Mouse (Mus musculus) retina, embryonic 14.5 days (tissue): Measurements from ENCODE around the gene Zc3h12d.

Source experiments
- DNase-seq: peaks from one replicate; pipeline ENCODE4 v3.0.0-alpha.2; 2015; ENCODE audit warnings: low spot score

Gene Zc3h12d

DNA sequence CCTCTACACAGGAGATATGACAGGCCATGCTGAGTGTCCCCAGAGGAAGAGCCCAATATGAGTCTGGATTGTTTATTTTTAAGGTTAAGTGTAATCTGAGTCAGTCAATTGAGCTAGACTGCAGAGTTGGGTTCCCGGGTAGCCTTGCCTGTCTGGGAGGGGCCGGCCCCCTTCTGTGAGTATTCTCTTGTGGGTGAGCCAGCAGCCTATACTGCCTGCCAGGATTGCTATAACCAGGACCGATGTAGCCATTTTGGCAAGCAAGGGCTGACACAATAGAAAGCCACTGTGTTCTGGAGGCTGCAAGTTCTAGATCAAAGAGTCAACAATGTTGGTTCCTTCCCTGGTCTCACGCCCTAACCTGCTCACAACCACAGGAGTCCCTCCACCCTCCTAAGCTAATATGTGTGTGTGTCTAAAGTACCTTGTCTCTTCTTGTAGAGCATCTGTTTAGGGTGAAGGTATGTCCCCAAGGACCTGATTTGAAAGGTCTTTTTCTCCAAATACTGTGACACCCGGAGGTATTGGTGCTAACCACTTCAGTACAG lies 6.7 kb downstream of the Zc3h12d start:
- no peak for DNase-seq

DNA sequence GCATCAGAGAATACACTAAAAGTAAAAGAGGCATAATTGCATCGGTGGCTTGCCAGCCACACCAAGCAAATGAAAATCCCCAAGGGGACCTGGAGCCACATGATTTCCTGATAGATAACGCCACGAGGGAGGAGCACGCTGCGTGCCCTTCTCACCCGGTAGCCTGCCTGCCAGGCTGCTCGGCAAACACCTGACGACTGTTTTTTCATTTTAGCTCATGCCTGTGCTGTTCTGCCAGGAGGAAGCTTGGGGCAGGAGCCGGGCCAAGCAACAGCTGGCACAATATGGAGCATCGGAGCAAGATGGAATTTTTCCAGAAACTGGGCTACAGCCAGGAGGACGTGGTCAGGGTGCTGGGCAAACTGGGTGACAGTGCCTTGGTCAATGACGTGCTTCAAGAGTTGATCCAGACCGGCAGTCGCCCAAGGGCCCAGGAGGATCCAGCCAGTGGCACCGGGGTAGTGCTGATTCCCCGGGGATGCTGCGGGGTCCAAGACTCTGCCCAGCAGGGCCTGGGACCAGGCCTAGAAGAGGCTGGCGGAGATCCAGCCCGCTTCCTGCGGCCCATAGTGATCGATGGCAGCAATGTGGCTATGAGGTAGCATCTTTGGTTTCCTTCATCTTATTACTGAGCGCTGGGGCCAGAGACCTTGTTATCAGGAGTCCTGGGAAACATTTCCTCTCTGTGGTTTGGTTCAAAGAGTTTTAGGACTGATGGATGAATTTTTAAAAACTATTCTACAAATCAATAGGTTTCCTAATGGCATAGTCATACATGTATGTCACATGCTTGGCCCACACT lies 7.5 kb downstream of the Zc3h12d start:
- DNase-seq: no peak

DNA sequence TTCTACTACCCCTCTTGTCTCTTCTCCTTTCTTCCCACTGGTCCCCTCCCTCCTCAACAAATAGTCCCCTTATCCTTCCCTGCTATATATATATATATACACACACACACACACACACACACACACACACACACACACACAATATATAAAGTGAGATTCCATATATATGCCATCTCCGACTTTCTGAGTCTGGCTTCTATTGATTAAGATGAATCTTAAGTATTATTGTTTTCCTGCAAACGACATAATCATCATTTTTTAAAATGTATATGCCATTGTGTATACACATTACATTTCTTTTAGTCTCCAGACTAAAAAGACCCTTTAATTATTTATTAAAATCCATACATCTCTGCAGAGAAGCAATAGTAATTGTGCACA lies 8.1 kb downstream of the Zc3h12d start:
- DNase-seq: no peak

DNA sequence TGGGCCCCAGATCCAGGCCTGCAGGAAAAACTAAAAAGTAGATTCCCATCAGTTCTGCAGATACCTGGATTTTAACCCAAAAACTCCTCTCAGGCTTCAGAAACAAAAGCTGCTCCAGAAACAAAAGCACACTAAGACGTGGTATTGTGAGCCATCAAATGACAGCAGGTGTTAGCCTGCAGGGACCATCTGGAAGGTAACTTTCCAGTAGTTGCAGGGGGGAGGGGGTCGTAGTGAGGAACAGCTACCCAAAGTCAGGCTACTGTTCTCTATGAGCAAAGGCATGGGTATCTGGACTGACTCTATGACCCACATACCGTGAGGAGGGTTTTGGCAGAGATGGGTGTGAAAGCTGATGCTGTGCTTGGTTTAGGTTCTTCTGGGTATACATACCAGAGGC lies 8.5 kb downstream of the Zc3h12d start:
- DNase-seq: no peak

DNA sequence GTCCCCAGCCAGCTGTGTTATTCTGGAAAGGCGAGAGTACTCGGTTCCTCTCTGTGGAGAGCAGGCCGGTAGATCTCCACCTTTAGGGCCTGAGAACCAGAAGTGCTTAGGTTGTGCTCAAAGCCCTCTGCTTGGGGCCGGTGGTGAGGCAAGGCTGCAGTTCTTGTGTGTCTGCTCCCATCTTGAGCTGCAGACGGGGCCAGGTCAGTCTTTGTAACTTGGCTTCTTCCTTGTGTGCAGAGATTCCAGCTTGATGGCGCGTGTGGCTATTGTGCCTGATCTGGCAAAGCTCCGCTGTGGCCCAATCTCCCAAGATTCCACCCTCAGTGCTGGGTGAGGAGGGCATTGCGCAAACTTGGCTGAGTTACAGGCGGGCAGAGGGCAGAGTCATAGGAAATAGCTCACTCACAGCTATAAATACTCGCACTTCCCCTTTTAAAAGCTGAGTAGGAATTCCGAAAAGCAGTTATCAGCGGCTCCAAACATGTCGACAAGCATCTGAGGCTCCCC lies 9.4 kb downstream of the Zc3h12d start:
- DNase-seq: no peak

DNA sequence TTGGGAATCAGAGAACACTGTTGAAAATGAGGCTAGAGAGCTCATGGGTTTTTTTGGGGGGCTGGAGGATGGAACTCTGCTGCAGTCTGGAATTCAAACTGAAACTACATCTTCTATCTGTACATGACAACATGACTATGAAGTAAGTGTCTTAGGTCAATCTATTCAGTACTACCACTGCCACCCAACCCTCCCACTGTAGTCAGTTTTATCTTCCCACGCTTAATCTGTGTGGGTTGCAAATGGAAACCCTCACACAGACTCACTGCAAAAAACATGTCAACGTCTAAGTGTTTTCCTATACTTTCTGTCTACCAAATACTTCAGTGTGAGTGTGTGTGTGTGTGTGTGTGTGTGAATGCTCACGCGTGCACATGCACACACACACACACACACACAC lies 10.9 kb downstream of the Zc3h12d start:
- DNase-seq: no peak

DNA sequence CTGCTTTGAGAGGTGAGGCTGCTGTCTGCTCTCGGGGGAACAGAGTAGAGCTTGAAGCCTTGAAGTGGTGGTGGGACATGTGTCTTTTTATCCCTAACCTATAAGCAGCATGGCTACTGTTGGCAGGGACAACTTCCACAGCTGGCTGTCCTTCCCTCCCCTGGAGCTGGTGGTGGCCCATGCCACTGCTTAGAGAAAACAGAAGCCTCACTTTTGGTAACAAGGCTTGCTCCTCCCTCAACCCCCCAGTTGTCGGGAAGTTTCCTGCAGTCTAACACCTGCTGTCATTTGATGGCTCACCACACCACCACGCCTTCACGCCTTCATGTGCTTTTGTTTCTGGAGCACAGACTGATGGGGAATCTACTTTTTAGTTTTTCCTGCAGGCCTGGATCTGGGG lies 11.9 kb downstream of the Zc3h12d start:
- DNase-seq: no peak

DNA sequence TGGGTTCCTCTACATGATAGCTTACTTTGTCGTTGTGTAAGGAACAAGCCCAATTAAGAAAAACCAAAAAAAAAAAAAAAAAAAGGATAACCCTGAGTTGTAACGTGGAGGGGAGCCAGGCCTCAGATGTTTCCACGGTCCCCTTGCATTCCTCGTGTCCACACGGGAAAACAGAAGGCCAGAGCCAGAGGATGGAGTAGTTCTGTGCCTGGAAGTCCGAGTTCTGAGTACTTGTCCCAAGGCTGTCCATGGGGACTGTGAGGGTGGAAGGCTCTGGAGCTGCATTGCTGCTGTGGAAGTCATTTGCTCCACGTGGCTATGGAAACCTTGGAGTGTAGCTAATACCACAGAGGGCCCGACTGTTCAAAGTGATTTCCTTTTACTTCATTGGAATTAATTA lies 12.9 kb downstream of the Zc3h12d start:
- DNase-seq: no peak

DNA sequence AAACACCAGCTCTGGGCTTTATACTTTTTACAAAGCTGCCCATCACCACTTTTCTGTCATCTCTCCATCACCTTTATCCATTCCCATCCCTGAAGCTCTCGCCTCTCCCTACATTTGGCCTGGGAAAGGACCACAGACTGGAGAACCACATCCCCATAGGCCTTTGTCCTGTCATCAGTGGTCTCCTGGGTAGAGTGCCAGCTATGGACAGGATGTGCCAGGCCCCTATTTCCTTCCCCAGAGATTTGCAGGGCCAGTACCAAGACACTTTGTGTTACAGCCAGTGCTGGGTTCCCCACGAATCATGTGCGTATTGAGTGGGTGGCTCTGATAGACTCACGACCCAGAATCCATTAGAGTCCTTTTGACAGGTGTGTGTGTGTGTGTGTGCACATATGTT lies 13.7 kb downstream of the Zc3h12d start:
- no peak for DNase-seq

DNA sequence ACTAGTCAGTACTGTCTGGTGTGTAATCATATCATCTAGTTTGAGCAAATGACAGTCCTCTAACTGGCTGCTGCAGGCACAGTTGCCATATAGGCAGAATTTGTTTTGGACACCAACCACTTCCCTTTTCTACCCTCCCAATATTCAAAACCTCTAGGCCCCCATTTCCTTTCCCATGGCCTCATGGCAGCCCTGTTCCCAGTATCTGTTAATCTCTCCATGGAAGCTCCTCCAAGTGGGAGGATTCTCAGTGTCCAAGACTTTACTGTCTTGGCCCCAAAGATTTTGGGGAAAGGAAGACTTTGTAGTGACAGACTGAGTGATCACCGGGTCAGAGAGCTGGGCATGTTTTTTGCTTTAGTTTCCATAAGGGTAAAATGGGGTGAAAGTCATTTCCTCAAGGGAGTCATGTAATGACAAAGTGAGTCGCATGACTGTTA lies 14.9 kb downstream of the Zc3h12d start:
- no peak for DNase-seq

DNA sequence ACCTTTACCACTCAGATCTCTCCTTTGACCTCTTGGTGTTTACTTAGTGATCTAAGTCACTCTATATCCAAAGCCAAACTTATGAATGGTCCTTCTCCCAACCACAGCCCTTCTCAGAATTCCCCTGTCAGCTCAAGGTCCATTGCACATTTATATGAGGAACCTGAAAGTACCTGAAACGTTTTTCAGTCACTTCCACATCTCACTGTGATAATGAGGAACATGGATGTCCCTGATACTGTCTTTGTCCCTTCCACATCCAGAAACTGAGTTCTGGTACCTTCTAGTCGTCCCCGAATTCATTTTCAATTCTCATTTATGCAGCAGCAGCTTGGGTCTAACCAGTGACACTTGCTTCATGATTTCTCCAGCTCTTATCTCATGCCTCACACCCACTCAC lies 19.6 kb downstream of the Zc3h12d start:
- no peak for DNase-seq

DNA sequence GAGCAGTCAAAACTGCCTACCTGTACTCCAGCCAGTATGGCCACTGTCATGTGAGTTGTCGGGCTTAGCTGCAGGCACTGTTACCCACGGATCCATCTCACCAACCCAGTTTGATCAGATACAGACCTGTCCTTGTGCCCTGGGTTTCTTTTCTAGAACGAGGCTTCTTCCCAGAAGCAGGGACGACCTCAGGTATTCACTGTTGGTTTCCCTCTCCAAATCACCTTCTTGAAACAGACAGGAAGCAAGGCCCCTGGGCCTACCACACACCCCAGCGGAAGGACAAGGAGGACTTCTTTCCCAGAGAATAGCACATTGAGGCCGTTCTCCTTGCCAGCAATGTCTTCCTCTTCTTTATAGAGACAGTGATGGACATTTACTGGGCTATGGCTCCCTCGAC lies 28.2 kb downstream of the Zc3h12d start:
- DNase-seq: no peak

DNA sequence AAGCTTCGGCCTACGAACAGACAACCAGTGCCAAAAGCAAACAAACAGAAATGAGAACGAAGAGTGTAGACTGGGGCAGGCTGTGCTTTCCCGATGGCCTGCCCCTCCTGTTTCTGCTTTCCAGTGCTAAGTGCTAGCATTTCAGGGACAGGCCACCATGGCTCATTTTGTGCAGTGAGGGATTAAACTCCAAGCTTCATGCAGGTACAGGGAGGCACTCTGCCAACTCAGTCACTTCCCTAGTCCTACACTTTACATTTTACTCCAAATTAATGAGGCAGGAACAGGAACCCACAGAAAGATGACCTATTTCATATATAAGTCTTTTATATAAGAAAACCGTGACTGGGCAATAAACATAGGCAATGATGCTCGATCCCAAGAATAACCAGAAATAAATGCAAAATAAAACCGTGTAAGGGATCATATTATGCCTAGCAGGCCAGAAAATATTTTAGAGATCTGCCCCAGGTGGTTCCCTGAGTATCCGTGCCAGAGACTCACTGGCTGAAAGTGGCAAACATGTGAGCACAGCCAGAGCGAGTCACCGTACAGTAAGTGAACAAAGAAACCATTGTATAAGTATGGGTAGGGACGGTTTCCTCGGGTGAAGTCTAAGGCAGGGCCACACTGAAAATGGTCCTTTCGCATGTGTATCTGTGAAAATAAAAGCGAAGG lies 29.1 kb downstream of the Zc3h12d start:
- DNase-seq: no peak

DNA sequence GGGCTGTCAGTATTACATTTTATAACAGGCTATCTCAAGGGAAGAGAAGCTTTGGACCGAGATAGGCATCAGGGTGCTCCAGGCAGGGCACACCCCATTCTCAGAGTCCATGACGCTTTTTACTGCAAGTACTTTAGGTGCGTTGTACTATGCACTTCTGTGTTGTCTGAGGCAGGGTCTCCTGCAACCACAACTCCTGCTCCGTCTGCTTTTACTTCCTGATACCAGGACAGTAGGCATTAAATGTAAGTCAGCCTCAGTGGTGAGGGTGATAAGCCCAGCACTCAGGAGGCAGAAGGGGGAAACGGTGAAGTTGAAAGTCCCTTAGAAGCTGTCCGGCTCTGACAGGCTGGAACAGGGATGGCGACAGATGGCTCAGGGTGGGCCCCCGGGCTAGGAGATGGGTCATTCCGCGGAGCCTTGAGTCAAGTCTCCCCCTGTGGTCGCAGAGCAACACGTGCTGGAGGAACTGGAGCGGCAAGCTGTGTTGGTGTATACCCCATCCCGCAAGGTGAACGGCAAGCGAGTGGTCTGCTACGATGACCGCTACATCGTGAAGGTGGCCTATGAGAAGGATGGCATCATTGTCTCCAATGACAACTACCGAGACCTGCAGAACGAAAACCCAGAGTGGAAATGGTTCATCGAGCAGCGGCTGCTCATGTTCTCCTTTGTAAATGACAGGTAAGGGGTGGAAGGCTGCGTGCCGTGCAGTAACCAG lies 29.8 kb downstream of the Zc3h12d start:
- no peak for DNase-seq

DNA sequence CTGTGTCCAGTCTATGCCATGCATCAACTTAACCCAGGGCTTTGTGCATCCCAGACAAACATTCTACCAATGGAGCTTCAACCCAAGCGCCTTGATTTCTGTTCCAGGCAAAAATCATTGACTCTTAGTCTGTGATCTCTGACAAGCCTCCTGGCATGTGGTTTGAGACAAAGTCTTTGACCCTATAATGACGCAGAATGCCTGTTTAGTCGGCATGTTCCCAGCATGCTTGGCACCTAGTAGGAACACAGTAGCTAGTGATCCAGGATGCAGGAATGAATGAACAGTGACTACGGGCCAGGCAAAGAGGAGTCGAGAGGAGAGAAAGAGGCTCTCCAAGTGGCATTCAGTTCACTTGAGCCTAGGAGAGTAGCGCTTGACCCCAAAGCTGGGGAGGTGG lies 31.1 kb downstream of the Zc3h12d start:
- no peak for DNase-seq

DNA sequence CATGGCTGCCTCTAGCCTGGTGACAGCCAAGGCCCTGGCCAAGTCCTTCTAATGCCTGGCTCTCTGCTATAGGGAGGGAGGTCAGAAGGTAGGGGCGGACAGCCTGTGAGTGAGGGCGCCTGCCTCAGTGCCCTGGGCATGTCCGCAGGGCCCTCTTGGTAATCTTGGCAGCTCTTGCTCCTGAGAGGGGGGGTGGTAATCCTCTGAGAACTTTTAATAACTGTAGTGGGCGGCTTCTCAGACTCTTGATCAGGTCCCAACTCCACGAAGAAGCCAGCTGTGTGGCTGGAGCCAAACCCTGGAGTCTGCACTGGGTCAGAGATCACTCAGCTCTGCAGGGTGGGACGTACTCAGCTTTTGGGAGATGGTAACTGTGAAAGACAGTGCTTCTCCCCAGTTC lies 31.9 kb downstream of the Zc3h12d start:
- DNase-seq: no peak

DNA sequence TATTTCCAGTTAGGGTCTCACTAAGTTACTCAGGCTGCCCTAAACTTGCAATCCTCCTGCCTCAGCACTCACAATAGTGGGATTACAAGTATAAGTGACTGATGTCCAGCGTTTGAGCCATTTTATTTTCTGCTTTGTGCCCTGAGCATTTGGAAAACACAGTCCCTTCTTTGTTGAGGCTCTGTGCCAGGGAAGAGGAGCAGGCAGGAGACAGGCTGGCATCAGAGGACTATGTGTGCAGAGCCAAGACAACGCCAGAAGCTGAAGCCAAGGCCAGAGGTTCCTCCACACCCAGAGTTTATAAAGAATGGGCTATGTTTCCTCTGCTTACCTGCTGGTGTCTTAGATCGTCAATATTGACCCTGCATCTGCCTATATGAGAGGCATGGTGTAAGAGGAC lies 32.5 kb downstream of the Zc3h12d start:
- DNase-seq: no peak

DNA sequence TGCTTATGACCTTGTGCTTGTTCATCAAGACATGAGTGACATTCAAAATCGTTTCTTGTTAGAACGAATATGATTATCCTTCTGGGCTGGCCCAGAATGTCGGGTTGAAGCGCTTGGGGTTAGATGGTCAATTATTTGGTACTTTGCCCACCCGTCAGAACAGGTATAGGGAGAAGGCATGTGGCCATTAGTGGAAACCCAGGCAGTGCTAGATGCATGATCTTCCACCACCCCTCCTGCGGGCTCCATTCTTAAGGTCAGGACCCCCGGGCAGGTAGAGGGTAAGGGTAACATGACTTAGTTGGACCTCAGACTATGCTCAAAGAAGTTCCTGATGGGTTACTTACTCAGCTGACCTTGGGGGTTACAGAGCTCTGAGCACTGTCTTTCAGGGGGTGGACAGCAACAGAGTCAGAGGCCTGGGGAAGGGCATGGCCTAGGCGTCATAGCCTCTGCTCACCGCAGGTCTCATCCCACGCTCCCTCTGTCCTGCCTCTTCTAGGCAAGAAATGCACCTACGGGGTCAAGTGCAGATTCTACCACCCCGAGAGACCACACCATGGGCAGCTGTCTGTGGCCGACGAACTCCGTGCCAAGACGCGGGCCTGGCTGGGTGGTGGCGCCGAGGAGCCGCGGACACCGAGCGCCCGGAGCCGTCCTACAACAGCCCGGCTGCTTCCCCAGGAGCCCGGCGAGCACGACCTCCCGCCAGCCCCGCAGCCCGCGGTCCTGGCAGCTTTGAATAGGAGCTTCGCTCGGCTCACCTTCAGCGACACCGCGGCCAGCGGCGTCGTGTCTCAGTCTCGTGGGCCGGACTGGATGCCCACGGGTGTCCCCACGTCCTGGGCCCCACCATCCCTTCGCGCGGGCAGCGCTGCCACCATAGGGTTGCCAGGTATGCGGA lies 34.7 kb downstream of the Zc3h12d start:
- peak; percentile 76 for DNase-seq

DNA sequence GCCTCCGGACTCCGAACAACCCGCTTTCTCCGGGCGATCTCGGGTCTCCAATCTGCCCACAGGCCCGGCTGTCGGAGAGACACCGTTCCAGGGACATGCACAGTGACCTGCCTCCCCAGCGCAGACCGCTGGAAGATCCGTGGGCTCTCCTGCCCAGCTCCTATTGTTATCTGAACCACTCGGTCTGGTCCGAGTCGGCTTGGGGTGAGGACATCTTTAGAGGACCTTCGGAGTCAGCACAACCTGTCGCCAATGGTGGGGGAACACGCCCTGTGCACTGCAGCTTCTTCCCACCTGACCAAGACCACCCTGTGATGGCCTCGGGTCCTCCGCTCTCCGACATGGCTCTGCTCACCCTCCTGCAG lies 35.4 kb downstream of the Zc3h12d start:
- DNase-seq: no peak

DNA sequence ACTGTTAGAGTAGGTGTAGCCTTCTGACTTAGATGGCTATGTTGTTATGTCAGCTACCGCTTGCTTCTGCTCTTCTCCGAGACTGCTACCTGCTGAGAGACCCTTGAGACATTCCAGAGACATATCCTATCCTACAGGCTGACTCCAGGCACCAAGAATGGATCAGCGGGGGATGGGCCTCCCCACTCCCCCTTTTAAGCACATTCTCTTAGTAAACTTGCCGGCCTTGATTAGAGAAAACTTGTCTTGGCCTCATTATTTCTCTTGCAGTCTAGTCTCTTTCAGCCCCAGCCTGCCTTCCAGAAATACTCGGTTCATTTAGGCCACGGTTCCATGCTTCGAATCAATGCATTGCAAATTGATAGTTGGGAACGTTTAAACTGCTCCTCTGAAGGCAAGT lies 37.5 kb downstream of the Zc3h12d start:
- DNase-seq: peak; percentile 48

DNA sequence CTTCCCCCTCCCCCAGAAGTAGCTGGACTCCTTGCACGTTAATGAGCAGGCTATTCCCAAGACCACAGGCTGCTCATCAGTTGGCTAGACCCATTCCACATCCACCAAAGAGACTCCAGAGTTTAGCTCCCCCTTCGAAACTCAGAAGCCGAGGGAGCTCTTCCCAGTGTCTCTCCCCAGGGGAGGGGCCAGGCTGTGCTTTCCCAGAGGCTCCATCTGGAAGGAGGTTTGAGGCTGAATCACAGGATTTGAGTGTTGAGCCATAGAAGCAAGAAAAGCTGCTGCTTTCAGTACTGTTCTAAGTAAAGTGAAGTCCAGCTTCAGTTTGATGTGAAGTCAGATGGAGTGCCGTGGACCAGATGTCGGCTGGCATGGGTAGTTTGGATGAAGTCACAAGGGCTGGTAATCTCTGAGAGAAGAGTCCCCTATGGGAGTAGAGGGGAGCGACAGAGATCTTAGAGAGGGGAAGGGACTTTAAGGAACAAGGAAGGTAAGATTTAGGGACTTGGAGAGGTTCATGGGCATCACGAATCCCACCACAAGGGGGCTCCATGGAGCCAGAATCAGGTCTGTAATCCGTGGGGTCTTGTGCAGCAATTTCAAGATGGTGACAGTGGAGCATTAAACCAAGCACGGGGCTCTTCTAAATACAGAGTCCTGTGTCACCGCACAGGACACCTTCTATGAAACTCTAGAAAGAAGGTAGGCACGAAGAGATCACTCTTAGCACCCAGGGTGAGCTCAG lies 38.5 kb downstream of the Zc3h12d start:
- DNase-seq: peak; percentile 75
